Mouse (Mus musculus) hindbrain, embryonic 12.5 days (tissue): Measurements from ENCODE around the gene Cpt2. TPM values are rescaled to one million over a fixed set of nuclear protein-coding genes. Genes with fewer than 3 reads are reported as not detected.

Source experiments
- ATAC-seq: fragments of 200-750 bp; cut with Nextera tagmentation; 2 replicates; pipeline ENCODE4 v1.8.0; 2017; ENCODE audit warnings: moderate TSS enrichment; ENCODE audit not compliant: low FRiP score
- H3K27ac ChIP-seq: fragments of 300-500 bp; sonication (generic); 2 replicates; pipeline ENCODE4 v1.5.1; 2016; ENCODE audit warnings: mild to moderate bottlenecking
- H3K27me3 ChIP-seq: fragments of 300-500 bp; sonication (generic); 2 replicates; pipeline ENCODE4 v1.6.1; 2016; ENCODE audit warnings: mild to moderate bottlenecking
- H3K36me3 ChIP-seq: fragments of 300-500 bp; sonication (generic); 2 replicates; pipeline ENCODE4 v1.6.1; 2016; ENCODE audit warnings: mild to moderate bottlenecking
- H3K4me1 ChIP-seq: fragments of 300-500 bp; sonication (generic); 2 replicates; pipeline ENCODE4 v1.6.1; 2016
- H3K4me2 ChIP-seq: fragments of 300-500 bp; sonication (generic); replicated peaks from 2 replicates; pipeline ENCODE4 v1.6.1; 2016; ENCODE audit warnings: mild to moderate bottlenecking
- H3K4me3 ChIP-seq: fragments of 300-500 bp; sonication (generic); 2 replicates; pipeline ENCODE4 v1.5.1; 2016; ENCODE audit warnings: mild to moderate bottlenecking
- H3K9ac ChIP-seq: fragments of 300-500 bp; sonication (generic); 2 replicates; pipeline ENCODE4 v1.6.1; 2016; ENCODE audit warnings: mild to moderate bottlenecking, moderate library complexity
- H3K9me3 ChIP-seq: fragments of 300-500 bp; sonication (generic); replicated peaks from 2 replicates; pipeline ENCODE4 v1.6.1; 2016; ENCODE audit warnings: mild to moderate bottlenecking
- WGBS: fragments of 180-500 bp; shearing (Covaris S2); methylation state at CpG from one replicate; pipeline ENCODE4 v1.1.7; 2016; 5-methylcytosine and 5-hydroxymethylcytosine counted together
- polyA plus RNA-seq: library from polyadenylated mRNA; unstranded; fragments of >200 nt; fragmentation: Nextera tagmentation; extraction: Ambion mirVana; gene quantifications from 2 replicates; pipeline ENCODE4 v1.2.1, GENCODE M21; 2016

Gene Cpt2
- polyA plus RNA-seq, 1 experiment from 2014 or later = 28.1 TPM

- Histone ChIP-seq H3K4me3 (no peak overlapping the region), H3K4me1 (no peaks in the 10 kb centered on the region), H3K36me3 (peaks cover 87% of the 10 kb centered on the region), H3K9me3 (no peaks in the 10 kb centered on the region), H3K9ac (no peak overlapping the region), H3K27me3 (no peaks in the 10 kb centered on the region), H3K27ac (no peak overlapping the region), H3K4me2 (no peak overlapping the region)
- WGBS = 69% methylated on average over 11 of the region's 11 CpGs
- no peak for ATAC-seq
These were observed 66.3 kb downstream of the Cpt2 start for GRCm38 (mm10) chr4:107856958-107857686.

Other genes with a start within 250 kb of the Cpt2 start
- gene Dmrtb1, start 239.4 kb downstream of the Cpt2 start, polyA plus RNA-seq = 29.8 and 32.0 TPM in 2 replicates
- gene Lrp8, start 121.3 kb downstream of the Cpt2 start, polyA plus RNA-seq = 46.7 and 52.6 TPM in 2 replicates
- 173 and 174 TPM in 2 replicates for gene Magoh, start 43.9 kb downstream of the Cpt2 start, polyA plus RNA-seq
- gene 0610037L13Rik, start 33.8 kb downstream of the Cpt2 start, polyA plus RNA-seq = 106 and 113 TPM in 2 replicates
- gene Slc1a7, start 44.7 kb upstream of the Cpt2 start, polyA plus RNA-seq = 0.08 TPM in 1 of 2 replicates, not detected in the other
- 0.48 and 0.98 TPM in 2 replicates for gene Podn, start 172.8 kb upstream of the Cpt2 start, polyA plus RNA-seq
- 190 and 202 TPM in 2 replicates for gene Scp2, start 221.4 kb upstream of the Cpt2 start, polyA plus RNA-seq
- 17.0 and 18.8 TPM in 2 replicates for gene Echdc2, start 241.8 kb upstream of the Cpt2 start, polyA plus RNA-seq